Mouse (Mus musculus): ENCODE measurements around the gene Eras.
"Not testable (repeated sequence)": the region's sequence is repeated elsewhere in the genome, so short reads cannot be mapped to it uniquely, and the experiment has no call there.

Gene Eras

DNA sequence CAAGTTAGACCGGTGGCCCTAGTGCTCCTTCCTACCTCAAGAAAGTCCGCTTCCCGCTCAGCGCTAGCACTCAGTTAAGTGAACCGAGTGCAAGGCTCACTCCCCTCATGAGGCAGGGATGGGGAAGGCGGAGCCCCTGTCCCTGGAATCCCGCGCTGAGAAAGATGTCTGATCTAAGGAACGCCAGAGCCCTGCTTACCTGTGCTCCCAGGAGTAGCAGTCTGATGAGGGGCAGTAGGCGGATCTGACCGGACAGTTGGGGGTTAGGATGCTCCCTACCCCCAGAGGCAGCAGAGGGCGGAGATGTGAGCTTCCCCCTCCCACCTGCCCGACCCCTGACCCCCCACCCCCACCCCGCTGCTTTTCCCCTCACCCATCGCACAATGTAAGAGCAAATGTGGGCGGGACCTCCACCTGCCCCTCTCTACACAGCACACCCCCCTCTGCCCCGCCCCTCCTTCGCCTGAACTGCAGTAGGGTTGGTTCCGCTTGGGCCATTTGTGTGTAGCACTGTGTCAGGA is at the start of gene Eras:
Gene Eras (minus strand): TSS at position 338 of the 521 bp plus-strand sequence.
- no peak for DNase-seq (ENCODE audit: low spot score in 2 of 2)

DNA sequence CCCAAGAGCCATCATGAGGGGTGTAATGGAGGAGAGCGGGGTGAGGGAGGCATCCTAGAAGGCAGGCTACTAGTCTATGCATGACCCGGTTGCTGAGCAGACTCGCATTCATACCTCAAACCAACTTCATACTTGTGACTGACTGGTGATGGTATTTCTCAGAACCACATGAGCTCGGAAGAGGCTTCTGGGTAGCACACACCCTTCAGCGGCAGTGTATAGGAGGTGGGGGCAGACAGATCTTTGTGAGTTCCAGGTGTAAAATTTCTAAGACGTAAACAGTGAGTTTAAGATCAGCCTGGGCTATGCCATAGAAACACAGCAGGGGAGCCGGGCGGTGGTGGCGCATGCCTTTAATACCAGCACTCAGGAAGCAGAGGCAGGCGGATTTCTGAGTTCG is 49.5 kb upstream of the Eras start, which contains the start of gene Gata1:
Gene Gata1 (minus strand): TSS at position 180 of the 400 bp plus-strand sequence.
- DNase-seq (ENCODE audit: low spot score in 2 of 2), result no peak

DNA sequence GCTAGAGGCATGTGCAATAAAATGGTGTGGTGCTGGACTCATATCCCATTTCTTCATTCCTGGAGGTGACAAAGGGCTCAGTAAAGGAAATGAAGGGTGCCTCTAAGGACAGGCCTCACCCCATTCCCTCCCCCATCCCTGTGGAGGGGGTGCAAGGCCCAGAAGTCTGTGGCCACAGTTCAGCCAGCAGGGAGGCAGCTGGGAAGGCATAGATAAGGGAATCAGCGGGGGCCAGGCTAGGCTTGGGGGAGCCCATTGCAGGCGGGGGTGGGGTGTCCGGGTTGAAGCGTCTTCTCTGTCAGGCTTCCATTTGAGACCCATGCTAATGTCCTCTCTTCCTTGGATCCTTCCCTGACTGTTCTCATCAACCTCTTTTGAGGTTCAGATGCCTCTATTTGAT is 42.9 kb upstream of the Eras start:
- no peak for DNase-seq (ENCODE audit: low spot score in 2 of 2)

DNA sequence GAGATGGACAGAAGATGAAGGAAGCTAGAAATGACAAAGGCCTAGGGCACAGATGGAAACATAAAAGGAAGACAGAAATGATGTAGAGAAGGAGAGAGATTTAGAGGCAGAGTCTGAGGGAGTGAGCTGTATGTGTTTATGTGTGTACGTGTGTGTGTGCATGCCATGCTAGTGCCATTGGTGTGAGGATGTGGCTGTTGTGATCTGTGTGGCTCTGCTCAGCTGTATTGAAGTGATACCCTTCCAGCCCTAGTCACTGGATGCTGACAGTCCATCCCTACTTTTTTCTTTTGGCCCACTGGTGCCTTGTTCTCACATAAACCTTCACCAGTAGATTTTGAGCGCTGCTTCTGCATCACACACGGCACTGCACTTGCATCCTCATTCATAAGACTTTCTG is 40.5 kb upstream of the Eras start:
- no peak for DNase-seq (ENCODE audit: low spot score in 2 of 2)

DNA sequence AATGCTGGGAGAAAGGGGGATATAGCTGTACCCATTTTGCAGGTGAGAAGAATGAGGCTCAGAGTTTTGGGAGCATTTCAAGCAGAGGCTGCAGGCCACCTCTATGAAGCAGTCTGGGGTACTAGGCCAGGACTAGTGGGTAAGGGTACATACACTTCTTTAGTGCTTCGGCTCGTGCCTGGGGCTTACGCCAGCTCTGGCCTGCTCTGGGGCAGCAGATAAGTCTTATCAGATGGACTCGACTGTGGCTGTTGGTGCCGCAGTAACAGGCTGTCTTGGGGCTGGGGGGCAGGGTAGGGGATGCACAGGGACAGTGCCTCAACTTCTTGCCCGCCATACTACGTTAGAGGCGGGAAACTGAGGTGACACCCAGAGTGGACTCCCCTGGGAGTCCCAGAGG is 39.8 kb upstream of the Eras start:
- no peak for DNase-seq (ENCODE audit: low spot score in 2 of 2)

DNA sequence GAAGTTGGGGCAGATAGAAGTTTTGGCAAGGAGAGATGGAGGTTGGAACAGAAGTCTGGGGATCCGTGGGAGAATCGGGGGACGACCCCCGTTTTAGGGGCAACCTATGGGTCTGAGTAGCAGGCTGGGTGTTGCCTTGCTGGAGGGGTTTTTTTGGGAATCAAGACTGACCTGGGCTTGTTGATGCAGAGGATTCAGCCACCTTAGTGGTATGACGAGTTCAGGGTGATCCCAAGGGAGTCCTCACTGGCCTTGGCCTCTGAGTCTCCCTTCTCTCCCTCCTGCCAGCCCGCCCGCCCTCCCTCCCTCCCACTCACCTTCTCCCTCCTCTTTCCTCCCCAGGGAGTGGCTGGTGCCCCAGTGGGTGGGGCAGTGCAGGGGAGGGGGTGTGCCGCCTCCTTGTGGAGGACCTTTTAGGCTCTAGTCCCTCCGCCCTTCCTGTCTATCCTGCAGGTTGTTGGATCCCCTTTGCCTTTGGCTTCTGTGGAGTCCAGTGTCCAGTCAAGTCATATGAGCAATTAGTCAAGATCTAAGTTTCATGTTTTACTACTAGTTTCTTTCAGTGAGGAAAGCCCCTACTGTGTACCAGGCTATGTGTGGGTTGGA is 39.3 kb upstream of the Eras start:
- no peak for DNase-seq (ENCODE audit: low spot score in 2 of 2)

DNA sequence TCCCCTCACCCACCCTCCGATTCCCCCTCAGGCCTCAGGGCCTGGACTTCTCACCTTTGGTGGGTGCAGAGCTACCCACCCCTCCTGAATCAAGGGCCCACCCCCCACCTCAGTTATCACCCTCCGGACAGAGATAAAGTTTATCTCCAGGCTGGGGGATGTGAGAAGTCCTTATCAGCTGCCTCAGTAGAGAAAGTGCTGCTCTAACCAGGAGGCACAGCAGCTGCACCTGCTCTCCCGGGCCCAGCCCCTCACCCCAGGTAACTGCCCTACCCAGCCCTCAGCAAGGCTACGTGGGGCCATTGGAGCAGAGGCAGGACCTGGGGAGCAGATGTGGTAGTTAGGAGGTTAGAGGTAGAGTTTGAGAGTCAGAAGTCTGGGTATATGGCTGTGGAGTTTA is 37.8 kb upstream of the Eras start:
- DNase-seq (ENCODE audit: low spot score in 2 of 2), result no peak

DNA sequence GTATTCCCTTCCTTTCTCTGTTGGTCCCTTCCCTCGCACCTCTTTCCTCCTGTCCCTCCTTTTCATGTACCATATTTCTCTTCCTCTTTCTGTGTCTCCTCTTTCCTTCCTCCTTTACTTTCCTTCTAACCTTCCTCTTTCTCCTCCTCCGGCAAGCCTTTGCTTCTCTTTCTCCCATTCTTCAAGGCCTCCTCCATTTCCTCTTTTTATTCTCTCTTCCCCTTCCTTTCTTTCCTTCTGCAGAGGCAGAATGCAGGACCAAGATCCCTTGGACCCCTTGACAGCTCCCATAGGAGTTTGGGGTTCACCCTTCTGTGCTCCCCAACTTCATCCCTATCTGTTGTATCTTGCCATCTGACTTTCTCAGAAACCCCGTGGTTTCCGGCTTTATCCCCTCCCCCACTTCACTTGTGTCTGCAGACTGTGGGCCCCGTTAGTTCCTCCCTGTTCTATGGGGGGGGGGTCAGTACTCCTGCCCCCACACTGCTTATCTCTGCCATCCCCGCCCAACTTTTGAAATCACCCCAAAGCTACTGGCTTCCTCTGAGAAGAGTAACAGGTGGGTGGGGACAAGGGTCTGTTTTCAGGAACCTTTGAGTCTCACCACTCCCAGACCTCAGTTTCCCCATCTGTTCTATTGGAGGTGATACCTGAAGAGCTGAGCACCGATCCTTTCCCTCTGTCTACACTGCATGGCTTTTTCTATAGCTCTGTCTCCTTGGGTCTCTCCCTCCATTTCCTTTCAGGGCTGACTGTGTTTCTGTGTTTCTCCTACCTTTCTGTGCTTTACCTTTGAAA is 35.6 kb upstream of the Eras start:
- no peak for DNase-seq (ENCODE audit: low spot score in 2 of 2)

DNA sequence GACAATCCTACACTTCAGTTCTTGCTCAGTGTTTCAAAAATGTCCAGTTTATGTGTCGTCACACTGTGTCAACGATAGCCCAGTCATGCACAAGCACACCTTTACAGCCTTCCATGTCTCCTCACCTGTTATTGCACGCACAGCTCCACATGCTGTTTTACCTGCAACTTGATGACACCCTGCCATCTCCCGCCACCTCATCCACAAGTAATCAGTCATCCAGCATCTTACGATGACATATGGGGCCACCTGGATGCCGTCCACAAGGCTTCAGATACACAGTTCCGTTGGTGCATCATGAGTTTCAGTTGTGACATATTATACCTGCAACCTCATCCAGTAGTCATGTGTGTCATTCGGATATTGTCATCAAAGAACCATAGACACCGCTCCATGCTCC is 30.5 kb upstream of the Eras start:
- no peak for DNase-seq (ENCODE audit: low spot score in 2 of 2)

DNA sequence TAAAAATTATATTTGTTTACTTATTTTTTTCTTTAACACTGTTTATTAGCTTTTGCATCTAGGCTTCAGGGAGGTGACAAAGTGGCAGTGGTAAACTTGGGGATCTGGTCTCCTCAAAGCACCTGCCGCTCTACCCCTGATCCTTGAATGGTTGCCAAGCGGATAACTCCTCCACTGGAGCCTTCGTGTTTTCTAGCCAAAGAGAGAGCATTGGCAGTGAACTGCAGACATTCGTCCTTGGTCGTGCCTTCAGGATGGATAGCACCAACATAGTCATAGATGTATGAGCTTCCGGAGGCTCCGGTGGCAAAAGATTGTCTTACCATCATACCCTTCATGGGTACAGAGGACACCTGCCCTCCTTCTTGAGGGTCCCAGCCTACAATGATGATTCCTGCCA is 21.7 kb upstream of the Eras start:
- DNase-seq (ENCODE audit: low spot score in 2 of 2), result no peak

DNA sequence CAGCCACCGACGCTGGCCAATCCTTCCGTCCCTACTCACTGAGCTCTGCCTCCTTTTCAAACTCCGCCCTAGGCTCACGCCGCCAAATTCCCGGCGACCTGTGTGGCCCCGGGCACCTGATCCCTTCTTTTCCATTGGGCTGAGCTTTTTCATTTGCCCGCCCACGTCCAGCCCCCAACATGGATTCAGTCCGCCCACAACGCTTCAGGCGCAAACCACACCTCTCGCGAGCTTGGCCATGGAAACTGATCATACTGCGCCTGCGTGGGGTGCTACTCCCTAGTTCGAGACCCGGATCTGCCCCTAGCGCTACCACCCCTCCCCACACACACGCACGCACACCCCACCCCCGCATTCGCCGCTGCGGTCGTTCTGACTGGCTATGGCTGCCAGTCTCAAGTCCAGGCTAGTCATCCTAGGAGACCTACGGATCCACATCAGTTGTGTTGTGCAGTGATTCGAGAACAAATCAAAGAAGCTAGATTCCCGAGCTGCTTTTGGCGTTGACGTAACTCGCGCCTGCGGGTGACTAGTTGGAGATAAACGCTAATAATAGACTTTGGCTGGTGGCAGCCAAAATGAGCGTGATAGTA is 19.6 kb upstream of the Eras start:
- peak; percentile 76 to 83 for DNase-seq (ENCODE audit: low spot score in 2 of 2)

DNA sequence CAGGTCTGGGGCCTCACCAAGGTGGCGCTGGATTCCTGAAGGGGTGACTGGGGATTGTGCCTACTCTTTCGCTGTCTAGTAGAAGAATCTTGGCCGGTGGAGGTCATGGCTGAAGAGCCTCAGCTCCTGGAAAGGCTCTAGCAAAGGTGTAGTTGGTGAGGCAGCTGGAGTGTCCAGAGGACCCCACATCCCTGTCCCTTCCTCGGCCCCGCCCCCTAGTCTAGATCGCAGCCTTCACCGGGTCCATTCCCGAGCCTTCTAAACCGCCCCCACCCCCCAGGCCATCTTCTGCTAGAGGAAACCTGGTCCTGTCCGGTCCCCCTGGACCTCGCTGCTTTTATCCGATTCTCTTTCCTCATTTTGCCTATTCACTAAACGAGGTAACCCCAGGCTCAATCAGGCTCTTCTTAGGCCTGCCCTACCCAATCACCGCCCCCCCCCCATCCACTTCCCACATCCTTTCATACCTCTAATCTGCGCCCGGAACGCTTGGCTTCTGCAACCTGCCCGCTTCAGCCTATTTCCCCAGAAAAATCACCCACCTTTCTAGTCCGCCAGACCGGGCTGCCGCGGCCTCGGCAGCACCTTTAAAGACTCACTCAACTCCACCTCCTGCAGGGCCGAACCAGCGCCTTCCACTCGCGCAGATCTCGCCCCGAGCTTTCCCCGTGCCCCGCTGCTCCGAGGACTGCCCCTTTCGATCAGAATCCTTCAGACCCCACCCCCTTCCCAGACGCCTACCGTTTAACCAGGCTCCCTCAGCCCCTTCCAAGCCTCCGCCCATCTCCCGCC is 18.9 kb upstream of the Eras start, which contains the start of gene Hdac6:
Gene Hdac6 (minus strand): TSS at position 782 of the 792 bp plus-strand sequence.
- no peak for DNase-seq (ENCODE audit: low spot score in 2 of 2)

DNA sequence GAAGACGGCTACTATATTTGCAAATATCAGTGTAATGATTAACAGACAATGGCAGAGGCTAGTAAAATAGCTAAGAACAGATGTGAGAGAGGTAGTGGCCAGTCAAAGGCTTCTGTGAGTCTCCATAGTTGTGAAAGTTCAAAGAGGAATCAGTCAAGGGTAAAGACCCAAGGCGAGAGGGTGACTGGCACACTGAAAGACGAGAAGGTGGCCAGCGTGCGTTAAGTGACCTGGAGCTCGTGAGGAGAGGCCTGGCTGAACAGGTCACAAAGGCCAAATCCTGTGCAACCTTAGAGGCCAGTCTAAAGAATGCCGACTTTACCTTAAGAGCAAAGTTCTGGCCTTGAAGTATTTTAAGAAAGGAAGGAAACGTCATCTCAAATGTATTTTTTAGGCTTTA is 17.2 kb upstream of the Eras start:
- DNase-seq (ENCODE audit: low spot score in 2 of 2), result no peak

DNA sequence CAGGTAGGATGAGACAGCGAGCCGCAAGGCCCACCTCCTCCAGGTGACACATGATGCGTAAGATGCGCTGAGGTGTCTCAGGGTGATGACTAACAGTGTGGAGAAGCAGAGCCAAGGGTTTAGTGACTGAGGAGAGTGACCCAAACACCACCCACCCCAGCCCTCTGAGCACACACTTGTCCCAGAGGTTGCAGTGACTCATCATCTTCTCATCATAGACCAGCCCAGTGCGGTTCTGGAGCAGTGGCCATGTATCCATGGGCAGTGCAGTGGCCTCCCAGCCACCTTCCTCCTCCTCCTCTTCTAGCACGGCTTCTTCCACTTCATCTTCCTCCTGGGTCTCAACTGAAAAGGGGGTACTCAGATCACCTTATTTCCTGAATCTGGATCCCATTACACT is 9.3 kb upstream of the Eras start:
- no peak for DNase-seq (ENCODE audit: low spot score in 2 of 2)

DNA sequence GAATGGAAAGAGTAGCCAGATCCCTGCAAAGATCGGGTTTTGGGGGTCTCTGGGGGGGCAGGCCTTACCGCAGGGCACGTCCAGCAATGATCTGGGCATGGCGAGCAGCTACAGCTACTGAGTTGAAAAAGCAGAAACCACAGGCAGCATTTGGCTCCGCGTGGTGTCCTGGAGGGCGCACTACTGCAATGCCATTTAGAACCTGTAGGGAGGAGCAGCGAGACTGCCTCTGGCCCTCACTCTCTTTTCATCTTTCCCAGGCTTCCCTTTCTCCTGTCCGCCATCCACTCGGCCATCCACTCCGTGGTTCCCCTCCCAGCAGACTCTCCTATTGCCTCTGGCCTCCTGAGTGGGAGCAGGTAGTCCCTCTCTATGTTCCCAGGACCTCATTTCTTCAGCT is 8.5 kb upstream of the Eras start:
- DNase-seq (ENCODE audit: low spot score in 2 of 2), result no peak

DNA sequence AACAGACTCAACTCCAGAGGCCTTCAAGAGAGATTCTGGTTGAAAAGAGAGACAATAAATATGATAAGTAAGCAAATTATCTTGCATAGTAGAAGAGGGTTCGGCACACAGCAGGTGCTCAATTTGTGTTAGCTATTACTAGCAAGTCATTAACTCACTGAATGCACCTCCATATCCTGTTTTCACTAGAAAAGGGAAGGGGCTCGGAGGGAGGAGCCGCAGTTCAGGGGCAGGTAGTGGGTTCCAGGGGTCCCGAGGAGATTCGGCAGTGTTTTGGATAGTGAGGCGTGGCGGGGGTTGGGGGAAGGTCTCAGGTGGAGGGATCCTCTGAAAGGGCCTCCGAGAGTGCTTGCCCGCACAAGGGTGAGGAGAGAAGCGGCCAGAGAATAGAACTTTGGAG is 1.3 kb downstream of the Eras start:
- DNase-seq (ENCODE audit: low spot score in 2 of 2), result no peak

DNA sequence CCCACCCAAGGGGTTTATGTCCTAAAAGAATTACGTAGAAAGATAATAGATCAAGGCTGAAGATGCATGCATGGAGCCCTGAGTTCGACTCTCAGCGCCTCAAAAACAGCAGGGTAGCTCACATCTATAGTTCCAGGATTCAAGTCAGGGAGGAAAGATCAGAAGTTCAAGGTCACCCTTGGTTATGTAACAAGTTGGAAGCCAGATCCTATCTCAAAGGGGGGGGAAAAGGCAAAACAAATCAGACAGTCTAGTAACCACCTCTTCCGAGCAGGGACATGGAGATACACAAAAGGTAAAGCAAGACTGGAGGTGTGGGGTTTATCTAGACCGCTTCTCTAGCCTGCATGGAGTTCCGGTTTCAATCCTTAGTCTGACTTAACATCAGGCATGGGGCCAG is 2.1 kb downstream of the Eras start:
- DNase-seq (ENCODE audit: low spot score in 2 of 2), result no peak

DNA sequence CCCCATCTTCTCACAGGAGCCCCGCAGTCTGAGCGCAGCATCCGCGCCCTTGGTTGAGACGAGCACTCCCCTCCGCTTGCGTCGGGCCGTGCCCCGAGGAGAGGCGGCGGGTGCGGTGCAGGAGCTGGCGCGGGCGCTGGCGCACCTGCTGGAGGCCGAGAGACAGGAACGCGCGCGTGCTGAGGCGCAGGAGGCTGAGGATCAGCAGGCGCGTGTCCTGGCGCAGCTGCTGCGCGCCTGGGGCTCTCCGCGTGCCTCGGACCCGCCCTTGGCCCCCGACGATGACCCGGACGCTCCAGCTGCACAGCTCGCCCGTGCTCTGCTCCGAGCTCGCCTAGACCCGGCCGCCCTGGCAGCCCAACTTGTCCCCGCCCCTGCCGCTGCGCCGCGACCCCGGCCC is 6.4 kb downstream of the Eras start:
- no peak for DNase-seq (ENCODE audit: low spot score in 2 of 2)

DNA sequence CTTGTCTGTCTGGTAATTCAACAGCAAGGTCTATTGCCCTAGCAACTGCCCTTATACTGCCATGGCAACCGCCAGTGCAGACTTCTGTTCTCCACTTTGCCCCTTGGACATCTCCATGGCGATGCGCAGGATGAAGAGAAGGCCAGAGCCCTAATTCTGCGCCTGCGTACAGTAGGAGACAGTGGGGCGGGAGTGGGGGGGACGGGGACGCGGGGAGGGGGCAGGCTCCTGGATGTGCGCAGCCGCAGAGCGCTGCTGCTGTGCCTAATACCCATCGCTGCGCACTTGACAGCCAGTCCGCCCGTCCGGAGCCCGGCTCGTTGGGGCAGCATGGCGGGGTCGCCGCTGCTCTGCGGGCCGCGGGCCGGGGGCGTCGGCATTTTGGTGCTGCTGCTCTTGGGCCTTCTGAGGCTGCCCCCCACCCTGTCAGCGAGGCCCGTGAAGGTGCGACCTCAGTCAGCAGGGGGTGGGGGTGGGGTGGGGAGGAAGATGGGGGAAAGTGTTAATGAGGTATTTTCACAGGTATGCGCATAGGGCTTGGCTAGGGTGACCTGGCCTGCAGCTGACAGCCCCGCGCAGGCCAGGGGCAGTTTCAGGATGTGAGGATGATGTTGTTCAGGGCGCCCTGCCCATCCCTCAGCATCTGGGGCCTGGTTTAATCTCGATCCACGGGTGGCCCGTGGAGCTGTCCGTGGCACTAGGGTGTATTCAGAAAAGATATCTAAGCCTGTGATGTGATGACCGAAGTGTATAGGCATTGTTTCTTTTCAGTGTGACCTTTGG is 8.6 kb downstream of the Eras start, which contains the start of gene Pcsk1n:
Gene Pcsk1n (plus strand): TSS at position 222 of the 783 bp plus-strand sequence.
- peak; percentile 9 to 26 for DNase-seq (ENCODE audit: low spot score in 2 of 2)

DNA sequence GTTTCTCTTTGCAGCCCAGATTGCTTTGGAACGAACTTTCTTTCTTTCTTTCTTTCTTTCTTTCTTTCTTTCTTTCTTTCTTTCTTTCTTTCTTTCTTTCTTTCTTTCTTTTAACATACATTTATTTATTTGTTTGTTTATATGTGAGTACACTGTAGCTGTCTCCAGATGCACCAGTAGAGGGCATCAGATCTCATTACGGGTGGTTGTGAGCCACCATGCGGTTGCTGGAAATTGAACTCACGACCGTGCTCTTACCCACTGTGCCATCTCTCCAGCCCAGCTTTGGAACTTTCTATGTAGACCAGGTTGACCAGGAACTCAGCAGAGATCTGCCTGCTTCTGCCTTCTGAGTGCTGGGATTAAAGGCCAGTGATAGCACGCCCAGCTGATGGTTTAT is 10.4 kb downstream of the Eras start:
- DNase-seq (ENCODE audit: low spot score in 2 of 2), result not testable (repeated sequence)

DNA sequence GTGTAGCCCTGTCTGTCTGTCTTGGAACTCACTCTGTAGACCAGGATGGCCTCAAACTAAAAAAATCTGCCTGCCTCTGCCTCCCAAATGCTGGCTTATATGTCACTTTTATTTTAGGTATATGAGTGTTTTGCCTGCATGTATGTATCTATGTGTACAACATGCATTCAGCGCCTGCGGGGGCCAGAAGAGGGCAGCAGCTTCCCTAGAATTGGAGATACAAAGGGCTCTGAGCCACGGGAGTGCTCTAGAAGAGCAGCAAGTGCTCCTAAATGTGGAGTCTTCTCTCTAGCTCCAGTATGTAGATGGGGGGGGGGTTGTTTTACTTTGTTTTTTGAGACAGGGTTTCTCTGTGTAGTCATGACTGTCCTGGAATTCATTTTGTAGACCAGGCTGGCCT is 12.7 kb downstream of the Eras start:
- not testable (repeated sequence) for DNase-seq (ENCODE audit: low spot score in 2 of 2)

All from frontal cortex, postnatal 25 days (tissue).